Mouse (Mus musculus): Measurements from ENCODE around the gene Dhx37. TPM values are rescaled to one million over a fixed set of nuclear protein-coding genes. Genes with fewer than 3 reads are reported as not detected.
A peak's percentile ranks its signal among the peaks of the same experiment; 100 is the strongest.

Dhx37 gene
- polyA plus RNA-seq, 1 experiment from 2014 or later: 5.9 TPM

DNA sequence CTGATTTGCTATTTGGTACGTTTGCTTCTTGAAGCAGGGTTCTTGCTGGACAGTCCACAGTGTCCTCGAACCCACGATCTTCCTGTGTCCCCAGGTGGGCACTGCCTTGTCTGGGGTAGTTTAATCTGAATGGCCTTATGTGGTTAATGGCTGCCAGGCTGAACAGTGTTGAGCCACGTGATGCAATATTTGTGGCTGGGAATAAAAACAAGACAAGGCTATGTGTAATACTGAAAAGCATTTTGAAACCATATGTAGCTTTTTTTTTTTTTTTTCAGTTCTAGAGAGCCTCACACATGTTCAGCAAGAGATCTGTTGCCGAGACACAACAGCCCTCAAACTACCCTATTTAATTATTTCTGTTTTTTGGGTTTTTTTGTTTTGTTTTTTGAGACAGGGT, 65.8 kb downstream of the Dhx37 start:
- no peaks in the 10 kb centered on the region for H3K27me3 ChIP-seq (replicated peaks; ENCODE audit: insufficient read depth, low read length)
- no peaks in the 10 kb centered on the region for H3K36me3 ChIP-seq (ENCODE audit: insufficient read depth, low read length)
- no peak overlapping the region for H3K27ac ChIP-seq (ENCODE audit: low read length)
- ATAC-seq (peak; percentile 59), DNase-seq (ENCODE audit: low spot score) (peak; percentile 59)
- H3K4me1 ChIP-seq (ENCODE audit: insufficient read depth, low read depth, low read length): no peaks in the 10 kb centered on the region; the same call in 1 of the 2 replicates
- WGBS: 61% methylated on average over 5 of the region's 5 CpGs
- no peak overlapping the region for H3K9ac ChIP-seq (replicated peaks; ENCODE audit: low read depth)
- no peak overlapping the region for H3K4me3 ChIP-seq (ENCODE audit: low read depth, low read length)
- H3K4me2 ChIP-seq (replicated peaks; ENCODE audit: low read depth, low read length): no peak overlapping the region
- TF ChIP-seq EP300 (IDR thresholded peaks at IDR 0.05): no peak
- TF ChIP-seq CTCF (IDR thresholded peaks at IDR 0.05): no peak
- no peaks in the 10 kb centered on the region for H3K9me3 ChIP-seq (ENCODE audit: low read length)

DNA sequence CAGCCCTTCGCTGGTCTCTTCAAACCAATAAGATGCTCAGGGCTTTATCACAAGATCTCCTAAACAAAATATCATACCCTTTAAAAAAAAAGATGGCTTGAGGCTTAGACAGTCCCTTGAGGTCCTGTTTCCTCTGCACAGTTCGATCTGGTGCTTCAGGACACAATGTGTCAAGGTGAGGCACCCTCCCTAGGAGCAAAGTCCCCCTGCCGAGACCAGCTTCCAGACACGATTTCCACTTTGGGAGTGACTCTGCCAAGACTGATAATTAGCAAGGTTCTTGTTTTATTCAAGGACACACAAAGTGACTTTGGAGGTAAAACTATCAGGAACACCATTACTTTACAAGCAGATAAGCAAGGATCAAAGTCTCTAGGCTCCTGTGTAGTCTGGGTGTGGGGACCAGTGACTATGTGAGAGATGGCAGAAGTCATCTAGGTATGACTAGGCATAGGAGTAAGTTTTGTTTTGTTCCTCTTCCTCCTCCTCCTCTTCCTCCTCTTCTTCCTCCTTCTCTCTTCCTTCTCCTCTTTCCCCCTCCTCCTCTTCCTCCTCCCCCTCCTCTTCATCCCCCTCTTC, 69.0 kb downstream of the Dhx37 start:
- no peak overlapping the region for H3K9ac ChIP-seq (replicated peaks; ENCODE audit: low read depth)
- no peaks in the 10 kb centered on the region for H3K9me3 ChIP-seq (ENCODE audit: low read length)
- DNase-seq (ENCODE audit: low spot score) (no peak), ATAC-seq (no peak)
- no peaks in the 10 kb centered on the region for H3K36me3 ChIP-seq (ENCODE audit: insufficient read depth, low read length)
- H3K27me3 ChIP-seq (replicated peaks; ENCODE audit: insufficient read depth, low read length): no peaks in the 10 kb centered on the region
- WGBS: 70% methylated on average over 4 of the region's 4 CpGs
- no peak for TF ChIP-seq CTCF (IDR thresholded peaks at IDR 0.05)
- no peak for TF ChIP-seq EP300 (IDR thresholded peaks at IDR 0.05)
- no peak overlapping the region for H3K27ac ChIP-seq (ENCODE audit: low read length)
- H3K4me2 ChIP-seq (replicated peaks; ENCODE audit: low read depth, low read length): no peak overlapping the region
- H3K4me3 ChIP-seq (ENCODE audit: low read depth, low read length): no peak overlapping the region
- no peaks in the 10 kb centered on the region; the same call in 1 of the 2 replicates for H3K4me1 ChIP-seq (ENCODE audit: insufficient read depth, low read depth, low read length)

DNA sequence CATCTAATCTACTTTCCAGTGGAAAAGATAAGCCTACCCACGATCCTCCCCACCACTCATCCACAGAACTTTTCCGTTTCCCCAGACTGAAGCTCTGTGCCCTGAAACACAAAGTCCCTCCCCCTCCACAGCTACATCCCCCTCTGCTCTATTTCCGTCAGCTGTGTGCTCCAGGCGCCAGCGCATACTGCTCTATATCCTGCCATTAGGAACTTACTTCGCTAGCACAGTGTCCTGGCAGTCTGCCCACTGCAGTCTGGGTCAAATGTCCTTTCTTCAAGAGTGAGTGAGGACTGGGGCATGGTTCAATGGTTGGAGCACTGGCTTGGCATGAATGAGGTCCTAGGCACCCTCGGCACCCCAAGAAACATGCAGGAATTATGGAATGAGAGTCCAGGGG, 70.0 kb downstream of the Dhx37 start:
- H3K4me3 ChIP-seq (ENCODE audit: low read depth, low read length): no peak overlapping the region
- no peaks in the 10 kb centered on the region for H3K36me3 ChIP-seq (ENCODE audit: insufficient read depth, low read length)
- H3K4me2 ChIP-seq (replicated peaks; ENCODE audit: low read depth, low read length): no peak overlapping the region
- H3K4me1 ChIP-seq (ENCODE audit: insufficient read depth, low read depth, low read length): no peaks in the 10 kb centered on the region; the same call in 1 of the 2 replicates
- WGBS: 21% methylated on average over 7 of the region's 7 CpGs
- no peak overlapping the region for H3K27ac ChIP-seq (ENCODE audit: low read length)
- no peaks in the 10 kb centered on the region for H3K9me3 ChIP-seq (ENCODE audit: low read length)
- DNase-seq (ENCODE audit: low spot score) (peak; percentile 74), ATAC-seq (peak; percentile 77)
- no peak overlapping the region for H3K9ac ChIP-seq (replicated peaks; ENCODE audit: low read depth)
- TF ChIP-seq CTCF (IDR thresholded peaks at IDR 0.05): no peak
- TF ChIP-seq EP300 (IDR thresholded peaks at IDR 0.05): no peak
- H3K27me3 ChIP-seq (replicated peaks; ENCODE audit: insufficient read depth, low read length): no peaks in the 10 kb centered on the region

Small RNAs within 50 kb of the gene (microRNA-seq; reads per million reads assigned to microRNA genes)
- gene Gm27551: not detected

Other genes starting within 250 kb of the Dhx37 start
- 54.9 and 64.9 TPM in 2 replicates for gene Scarb1, start 93.0 kb downstream of the Dhx37 start, polyA plus RNA-seq (2015; fragmentation: Nextera tagmentation; extraction: Ambion mirVana)
- 0.63 and 0.77 TPM in 2 replicates for gene Gm10382, start 44.8 kb downstream of the Dhx37 start, polyA plus RNA-seq (2015; fragmentation: Nextera tagmentation; extraction: Ambion mirVana)
- gene Ubc, start 43.9 kb downstream of the Dhx37 start, polyA plus RNA-seq (2015; fragmentation: Nextera tagmentation; extraction: Ambion mirVana): 751 and 865 TPM in 2 replicates
- gene Bri3bp, start 7.4 kb upstream of the Dhx37 start, polyA plus RNA-seq (2015; fragmentation: Nextera tagmentation; extraction: Ambion mirVana): 12.8 and 13.3 TPM in 2 replicates
- 20.0 and 25.9 TPM in 2 replicates for gene Aacs, start 41.7 kb upstream of the Dhx37 start, polyA plus RNA-seq (2015; fragmentation: Nextera tagmentation; extraction: Ambion mirVana)
- not detected in 2 replicates for gene Tmem132b, start 97.7 kb upstream of the Dhx37 start, polyA plus RNA-seq (2015; fragmentation: Nextera tagmentation; extraction: Ambion mirVana)

Measured in lung, postnatal 0 days (tissue).